Mouse (Mus musculus): ENCODE measurements at regions not wholly inside any gene's neighbourhood (a gene's known extent, or its start where the extent isn't known, plus 50 kb on each side); places are given as distances from the start of the nearest gene placed in this dataset.
"Not testable (repeated sequence)": the region's sequence is repeated elsewhere in the genome, so short reads cannot be mapped to it uniquely, and the experiment has no call there.

GRCm38 (mm10) chr11:12913401-12913800, 448.6 kb upstream of the Cobl start:
- not testable (repeated sequence) for H3K4me2 ChIP-seq; H3K36me3 ChIP-seq; H3K9ac ChIP-seq; H3K4me1 ChIP-seq; ATAC-seq (replicated peaks; ENCODE audit: low FRiP score); H3K27me3 ChIP-seq; H3K27ac ChIP-seq; H3K4me3 ChIP-seq (replicated peaks); H3K9me3 ChIP-seq (replicated peaks)
- WGBS: 34% methylated on average over 6 of the region's 6 CpGs

GRCm38 (mm10) chr11:12873712-12874111, 409.0 kb upstream of the Cobl start:
- 73% methylated on average over 1 of the region's 1 CpGs for WGBS
- Histone ChIP-seq H3K4me1 (no peaks in the 10 kb centered on the region), H3K9me3 (replicated peaks) (no peaks in the 10 kb centered on the region), H3K4me3 (replicated peaks) (no peak overlapping the region), H3K9ac (no peak overlapping the region), H3K27me3 (no peaks in the 10 kb centered on the region), H3K27ac (no peak overlapping the region), H3K4me2 (no peak overlapping the region), H3K36me3 (no peaks in the 10 kb centered on the region)
- ATAC-seq (replicated peaks; ENCODE audit: low FRiP score): no peak; the same call in 1 of the 2 replicates

- H3K9me3 ChIP-seq (replicated peaks): no peaks in the 10 kb centered on the region
- H3K9ac ChIP-seq: no peak overlapping the region
- 75% methylated on average over 2 of the region's 2 CpGs for WGBS
- no peak overlapping the region for H3K27ac ChIP-seq
- no peaks in the 10 kb centered on the region for H3K36me3 ChIP-seq
- no peaks in the 10 kb centered on the region for H3K4me1 ChIP-seq
- no peak overlapping the region for H3K4me2 ChIP-seq
- no peak for ATAC-seq (replicated peaks; ENCODE audit: low FRiP score)
- no peak overlapping the region for H3K4me3 ChIP-seq (replicated peaks)
- H3K27me3 ChIP-seq: no peaks in the 10 kb centered on the region
Measured at GRCm38 (mm10) chr11:12872802-12873201, 408.0 kb upstream of the Cobl start.

GRCm38 (mm10) chr11:12872399-12872798, 407.6 kb upstream of the Cobl start:
- Histone ChIP-seq H3K4me3 (replicated peaks) (no peak overlapping the region), H3K27me3 (no peaks in the 10 kb centered on the region), H3K4me2 (no peak overlapping the region), H3K9me3 (replicated peaks) (no peaks in the 10 kb centered on the region), H3K9ac (no peak overlapping the region), H3K4me1 (no peaks in the 10 kb centered on the region), H3K36me3 (no peaks in the 10 kb centered on the region), H3K27ac (no peak overlapping the region)
- WGBS: 25% methylated on average over 1 of the region's 1 CpGs
- ATAC-seq (replicated peaks; ENCODE audit: low FRiP score): no peak

GRCm38 (mm10) chr11:12867541-12867940, 402.8 kb upstream of the Cobl start:
- H3K9ac ChIP-seq: no peak overlapping the region
- no peak overlapping the region for H3K4me3 ChIP-seq (replicated peaks)
- H3K36me3 ChIP-seq: no peaks in the 10 kb centered on the region
- H3K27ac ChIP-seq: no peak overlapping the region
- no peak for ATAC-seq (replicated peaks; ENCODE audit: low FRiP score)
- H3K27me3 ChIP-seq: no peaks in the 10 kb centered on the region
- H3K9me3 ChIP-seq (replicated peaks): no peaks in the 10 kb centered on the region
- no peaks in the 10 kb centered on the region for H3K4me1 ChIP-seq
- H3K4me2 ChIP-seq: no peak overlapping the region

GRCm38 (mm10) chr11:12865034-12865620, 400.4 kb upstream of the Cobl start:
- H3K4me3 ChIP-seq (replicated peaks): no peak overlapping the region
- no peaks in the 10 kb centered on the region for H3K4me1 ChIP-seq
- no peaks in the 10 kb centered on the region for H3K27me3 ChIP-seq
- H3K27ac ChIP-seq: no peak overlapping the region
- WGBS: 78% methylated on average over 2 of the region's 2 CpGs
- H3K36me3 ChIP-seq: no peaks in the 10 kb centered on the region
- H3K9ac ChIP-seq: no peak overlapping the region
- H3K4me2 ChIP-seq: no peak overlapping the region
- no peaks in the 10 kb centered on the region for H3K9me3 ChIP-seq (replicated peaks)
- ATAC-seq (replicated peaks; ENCODE audit: low FRiP score): no peak

- Histone ChIP-seq H3K9ac (no peak overlapping the region), H3K27ac (no peak overlapping the region), H3K4me2 (no peak overlapping the region), H3K36me3 (no peaks in the 10 kb centered on the region), H3K4me3 (replicated peaks) (no peak overlapping the region), H3K27me3 (no peaks in the 10 kb centered on the region), H3K9me3 (replicated peaks) (no peaks in the 10 kb centered on the region), H3K4me1 (no peaks in the 10 kb centered on the region)
- 76% methylated on average over 1 of the region's 1 CpGs for WGBS
- ATAC-seq (replicated peaks; ENCODE audit: low FRiP score): no peak
Measured at GRCm38 (mm10) chr11:12859344-12859930, 394.7 kb upstream of the Cobl start.

- Histone ChIP-seq H3K27ac (no peak overlapping the region), H3K4me3 (replicated peaks) (no peak overlapping the region), H3K9me3 (replicated peaks) (no peaks in the 10 kb centered on the region), H3K4me2 (no peak overlapping the region), H3K36me3 (no peaks in the 10 kb centered on the region), H3K9ac (no peak overlapping the region), H3K27me3 (no peaks in the 10 kb centered on the region), H3K4me1 (no peaks in the 10 kb centered on the region)
- 0 out of 2 replicates have a peak, but pooled peaks have one; percentile 22 for ATAC-seq (replicated peaks; ENCODE audit: low FRiP score)
- WGBS: 85% methylated on average over 2 of the region's 2 CpGs
Measured at GRCm38 (mm10) chr11:12858274-12858884, 393.6 kb upstream of the Cobl start.

GRCm38 (mm10) chr11:12857358-12858199, 392.8 kb upstream of the Cobl start:
- Histone ChIP-seq H3K9me3 (replicated peaks) (no peaks in the 10 kb centered on the region), H3K4me1 (no peaks in the 10 kb centered on the region), H3K27me3 (no peaks in the 10 kb centered on the region), H3K4me3 (replicated peaks) (no peak overlapping the region), H3K36me3 (no peaks in the 10 kb centered on the region), H3K9ac (no peak overlapping the region), H3K27ac (no peak overlapping the region), H3K4me2 (no peak overlapping the region)
- WGBS: 81% methylated on average over 6 of the region's 6 CpGs
- peak; percentile 49; the same call in 1 of the 2 replicates for ATAC-seq (replicated peaks; ENCODE audit: low FRiP score)

GRCm38 (mm10) chr11:12847793-12848192, 383.0 kb upstream of the Cobl start:
- Histone ChIP-seq H3K27me3 (no peaks in the 10 kb centered on the region), H3K4me1 (no peaks in the 10 kb centered on the region)
- no peak for ATAC-seq (replicated peaks; ENCODE audit: low FRiP score)

GRCm38 (mm10) chr11:12843631-12844423, 379.1 kb upstream of the Cobl start:
- Histone ChIP-seq H3K4me2 (no peak overlapping the region), H3K9ac (no peak overlapping the region), H3K36me3 (no peaks in the 10 kb centered on the region), H3K4me3 (replicated peaks) (no peak overlapping the region), H3K4me1 (no peaks in the 10 kb centered on the region), H3K9me3 (replicated peaks) (no peaks in the 10 kb centered on the region), H3K27me3 (no peaks in the 10 kb centered on the region), H3K27ac (no peak overlapping the region)
- no peak for ATAC-seq (replicated peaks; ENCODE audit: low FRiP score)

More at GRCm38 (mm10) chr11:12847793-12848192, 383.0 kb upstream of the Cobl start:
- Histone ChIP-seq H3K27ac (no peak overlapping the region), H3K4me3 (replicated peaks) (no peak overlapping the region), H3K9ac (no peak overlapping the region), H3K9me3 (replicated peaks) (no peaks in the 10 kb centered on the region), H3K4me2 (no peak overlapping the region), H3K36me3 (no peaks in the 10 kb centered on the region)
